In the genomic region with DNA sequence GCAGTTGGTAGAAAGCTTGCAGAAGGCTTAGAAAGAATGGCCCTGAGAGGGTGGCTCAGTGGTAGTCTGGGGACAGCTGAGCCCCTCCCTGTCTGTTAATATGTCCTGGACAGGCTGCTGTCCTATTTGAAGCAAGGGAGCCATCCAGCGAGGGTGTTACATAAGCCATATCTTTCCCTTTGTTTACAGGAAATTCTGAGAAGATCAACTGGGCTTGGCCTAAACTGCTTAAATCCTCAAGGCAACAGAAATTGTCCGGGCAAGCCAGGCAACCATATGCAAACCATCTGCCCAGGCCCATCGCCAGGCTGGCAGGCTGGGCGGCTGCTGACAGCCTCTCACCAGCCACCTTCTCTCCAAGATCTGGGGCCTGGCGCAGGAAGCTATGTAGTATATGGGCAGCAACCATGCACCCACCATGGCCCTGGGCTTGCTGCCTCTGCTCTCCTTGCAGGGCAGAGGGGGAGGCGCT, we compare ENCODE assay signal across 9 mouse cellular contexts. TPM values are rescaled to one million over a fixed set of nuclear protein-coding genes. Genes with fewer than 3 reads are reported as not detected.
DNase-seq lines count a peak whose midpoint lies in the region; ATAC-seq lines count a peak whose summit lies in the region.
"Had no signal": no experiment of that assay in that cellular context is flagged by ENCODE, and none has a peak within 500 bp of the region (broad histone marks: within the 10 kb centered on the region; RNA-seq: fewer than 3 reads in every experiment).

No protein-coding gene starts in this region.

- no peak for DNase-seq in hindbrain, embryonic 10.5 days (ENCODE audit: low spot score)
- DNase-seq in heart, postnatal 4 days: peak; percentile 70
- DNase-seq in right cerebral cortex, adult 18-20 months: peak; percentile 63
- DNase-seq in liver, embryonic 11.5 days (ENCODE audit: low spot score): no peak
- DNase-seq in natural killer cell, adult 2 months (ENCODE audit: low spot score in 2 of 2): no peak

- H3K27ac ChIP-seq in hindbrain, embryonic 16.5 days (ENCODE audit: low read depth, low read length): peak overlapping the region; percentile 29; the same call in 1 of the 2 replicates
- no peak overlapping the region for H3K27ac ChIP-seq in hindbrain, embryonic 10.5 days
- H3K27ac ChIP-seq in forebrain, embryonic 16.5 days (ENCODE audit: low read length): peak overlapping the region; percentile 74
- no peak overlapping the region for H3K27ac ChIP-seq in liver, embryonic 11.5 days (ENCODE audit: low read depth, low read length)
- H3K27ac ChIP-seq in neural tube, embryonic 15.5 days (replicated peaks): no peak overlapping the region
- H3K27ac ChIP-seq: neural tube, embryonic 13.5 days had no signal

- H3K36me3 ChIP-seq in hindbrain, embryonic 16.5 days (ENCODE audit: control insufficient read depth, insufficient read depth, low read length): no peaks in the 10 kb centered on the region
- no peaks in the 10 kb centered on the region for H3K36me3 ChIP-seq in hindbrain, embryonic 10.5 days
- H3K36me3 ChIP-seq in forebrain, embryonic 16.5 days (ENCODE audit: control insufficient read depth, insufficient read depth): no peaks in the 10 kb centered on the region
- no peaks in the 10 kb centered on the region for H3K36me3 ChIP-seq in liver, embryonic 11.5 days (ENCODE audit: control insufficient read depth, insufficient read depth, low read length)
- H3K36me3 ChIP-seq in neural tube, embryonic 15.5 days: no peaks in the 10 kb centered on the region
- H3K36me3 ChIP-seq: neural tube, embryonic 13.5 days had no signal

- no peak overlapping the region for H3K4me2 ChIP-seq in hindbrain, embryonic 16.5 days (ENCODE audit: low read length)
- H3K4me2 ChIP-seq in forebrain, embryonic 16.5 days (ENCODE audit: low read length): no peak overlapping the region
- no peak overlapping the region for H3K4me2 ChIP-seq in liver, embryonic 11.5 days
- H3K4me2 ChIP-seq in neural tube, embryonic 15.5 days: no peak overlapping the region
- H3K4me2 ChIP-seq: neural tube, embryonic 13.5 days had no signal

- peak; percentile 60 for ATAC-seq in hindbrain, embryonic 16.5 days
- peak; percentile 85 for ATAC-seq in forebrain, embryonic 16.5 days
- ATAC-seq in liver, embryonic 11.5 days (replicated peaks; ENCODE audit: low FRiP score): no peak
- ATAC-seq in neural tube, embryonic 15.5 days (ENCODE audit: low FRiP score): no peak

- no peaks in the 10 kb centered on the region for H3K4me1 ChIP-seq in hindbrain, embryonic 16.5 days (ENCODE audit: control insufficient read depth, insufficient read depth, low read depth, low read length)
- no peaks in the 10 kb centered on the region; the same call in 1 of the 2 replicates for H3K4me1 ChIP-seq in hindbrain, embryonic 10.5 days (replicated peaks)
- H3K4me1 ChIP-seq in forebrain, embryonic 16.5 days (replicated peaks; ENCODE audit: control insufficient read depth, insufficient read depth, low read length): peaks cover 10% of the 10 kb centered on the region; the same call in 1 of the 2 replicates
- peaks cover 2% of the 10 kb centered on the region; the same call in 1 of the 2 replicates for H3K4me1 ChIP-seq in liver, embryonic 11.5 days (replicated peaks; ENCODE audit: control insufficient read depth, insufficient read depth, low read length)
- no peaks in the 10 kb centered on the region for H3K4me1 ChIP-seq in neural tube, embryonic 15.5 days

- no peak overlapping the region for H3K4me3 ChIP-seq in hindbrain, embryonic 16.5 days (ENCODE audit: low read length)
- no peak overlapping the region for H3K4me3 ChIP-seq in hindbrain, embryonic 10.5 days
- no peak overlapping the region for H3K4me3 ChIP-seq in forebrain, embryonic 16.5 days (replicated peaks; ENCODE audit: low read length)
- no peak overlapping the region for H3K4me3 ChIP-seq in liver, embryonic 11.5 days (ENCODE audit: low read depth, low read length)
- no peak overlapping the region for H3K4me3 ChIP-seq in neural tube, embryonic 15.5 days (replicated peaks)
- H3K4me3 ChIP-seq: neural tube, embryonic 13.5 days had no signal

- WGBS in hindbrain, embryonic 16.5 days: 72% methylated on average over 6 of the region's 6 CpGs
- WGBS in hindbrain, embryonic 10.5 days: 93% methylated on average over 6 of the region's 6 CpGs
- WGBS in forebrain, embryonic 16.5 days: 59% methylated on average over 6 of the region's 6 CpGs
- 84% methylated on average over 6 of the region's 6 CpGs for WGBS in liver, embryonic 11.5 days
- WGBS in neural tube, embryonic 15.5 days: 86% methylated on average over 6 of the region's 6 CpGs

- no peaks in the 10 kb centered on the region for H3K9me3 ChIP-seq in hindbrain, embryonic 16.5 days (ENCODE audit: control insufficient read depth, low read length)
- H3K9me3 ChIP-seq in hindbrain, embryonic 10.5 days: no peaks in the 10 kb centered on the region
- no peaks in the 10 kb centered on the region for H3K9me3 ChIP-seq in forebrain, embryonic 16.5 days (ENCODE audit: control insufficient read depth, low read length)
- no peaks in the 10 kb centered on the region for H3K9me3 ChIP-seq in liver, embryonic 11.5 days (ENCODE audit: control insufficient read depth, low read length)
- H3K9me3 ChIP-seq in neural tube, embryonic 15.5 days (replicated peaks): no peaks in the 10 kb centered on the region
- H3K9me3 ChIP-seq: neural tube, embryonic 13.5 days had no signal

- no peaks in the 10 kb centered on the region for H3K27me3 ChIP-seq in hindbrain, embryonic 16.5 days (replicated peaks; ENCODE audit: control insufficient read depth, insufficient read depth, low read length)
- no peaks in the 10 kb centered on the region for H3K27me3 ChIP-seq in hindbrain, embryonic 10.5 days (ENCODE audit: insufficient read depth, poor library complexity, severe bottlenecking)
- H3K27me3 ChIP-seq in forebrain, embryonic 16.5 days (replicated peaks; ENCODE audit: control insufficient read depth, insufficient read depth, low read length): no peaks in the 10 kb centered on the region
- H3K27me3 ChIP-seq in liver, embryonic 11.5 days (replicated peaks; ENCODE audit: control insufficient read depth, insufficient read depth, low read length): no peaks in the 10 kb centered on the region
- H3K27me3 ChIP-seq in neural tube, embryonic 15.5 days (replicated peaks): no peaks in the 10 kb centered on the region
- H3K27me3 ChIP-seq: neural tube, embryonic 13.5 days had no signal

- H3K9ac ChIP-seq in hindbrain, embryonic 16.5 days (ENCODE audit: low read depth, low read length): no peak overlapping the region
- H3K9ac ChIP-seq in forebrain, embryonic 16.5 days (replicated peaks; ENCODE audit: low read depth, low read length): no peak overlapping the region
- no peak overlapping the region for H3K9ac ChIP-seq in liver, embryonic 11.5 days (ENCODE audit: low read depth, low read length)
- no peak overlapping the region for H3K9ac ChIP-seq in neural tube, embryonic 15.5 days (replicated peaks)
- H3K9ac ChIP-seq: neural tube, embryonic 13.5 days had no signal

RNA-seq across cellular contexts. Expression of a gene that starts 18.6 kb away (rescaled TPM):
- polyA plus RNA-seq in hindbrain, embryonic 16.5 days (2015; fragmentation: Nextera tagmentation; extraction: Ambion mirVana): 0.40 and 0.41 TPM in 2 replicates
- not detected in 2 replicates for polyA plus RNA-seq in hindbrain, embryonic 10.5 days (2016; fragmentation: Nextera tagmentation; extraction: Ambion mirVana)
- 0.14 and 0.15 TPM in 2 replicates for polyA plus RNA-seq in forebrain, embryonic 16.5 days (2015; fragmentation: Nextera tagmentation; extraction: Ambion mirVana)
- under 1 TPM; 0.29 to 0.31 TPM for total RNA-seq in heart, postnatal 4 days (2021)
- polyA plus RNA-seq in liver, embryonic 11.5 days (2014; fragmentation: Nextera tagmentation; extraction: Ambion mirVana): not detected in 2 replicates
- 0.43 and 0.46 TPM in 2 replicates for polyA plus RNA-seq in neural tube, embryonic 15.5 days (2015; fragmentation: Nextera tagmentation; extraction: Ambion mirVana)
- polyA plus RNA-seq: neural tube, embryonic 13.5 days had no signal

RNA-seq across cellular contexts. Expression of a gene that starts 41.3 kb away (rescaled TPM):
- 35.8 TPM in 2 replicates for polyA plus RNA-seq in hindbrain, embryonic 16.5 days (2015; fragmentation: Nextera tagmentation; extraction: Ambion mirVana)
- polyA plus RNA-seq in hindbrain, embryonic 10.5 days (2016; fragmentation: Nextera tagmentation; extraction: Ambion mirVana): 22.6 and 23.6 TPM in 2 replicates
- polyA plus RNA-seq in forebrain, embryonic 16.5 days (2015; fragmentation: Nextera tagmentation; extraction: Ambion mirVana): 29.5 and 29.8 TPM in 2 replicates
- total RNA-seq in heart, postnatal 4 days (2021): 10 to 100 TPM; 43.4 to 43.6 TPM
- polyA plus RNA-seq in liver, embryonic 11.5 days (2014; fragmentation: Nextera tagmentation; extraction: Ambion mirVana): 23.8 and 28.3 TPM in 2 replicates
- polyA plus RNA-seq in neural tube, embryonic 15.5 days (2015; fragmentation: Nextera tagmentation; extraction: Ambion mirVana): 28.5 and 32.1 TPM in 2 replicates

RNA-seq across cellular contexts. Expression of a gene that starts 51.1 kb away (rescaled TPM):
- polyA plus RNA-seq in hindbrain, embryonic 16.5 days (2015; fragmentation: Nextera tagmentation; extraction: Ambion mirVana): 341 and 401 TPM in 2 replicates
- 206 and 255 TPM in 2 replicates for polyA plus RNA-seq in hindbrain, embryonic 10.5 days (2016; fragmentation: Nextera tagmentation; extraction: Ambion mirVana)
- polyA plus RNA-seq in forebrain, embryonic 16.5 days (2015; fragmentation: Nextera tagmentation; extraction: Ambion mirVana): 479 and 501 TPM in 2 replicates
- total RNA-seq in heart, postnatal 4 days (2021): 10 to 100 TPM; 65.6 to 69.4 TPM
- polyA plus RNA-seq in liver, embryonic 11.5 days (2014; fragmentation: Nextera tagmentation; extraction: Ambion mirVana): 60.1 and 69.7 TPM in 2 replicates
- polyA plus RNA-seq in neural tube, embryonic 15.5 days (2015; fragmentation: Nextera tagmentation; extraction: Ambion mirVana): 310 and 358 TPM in 2 replicates

Comparison
In these comparisons a context has a peak if more than half of its experiments do, and no peak if none do; other contexts are left out.
1. H3K27ac ChIP-seq: peak in hindbrain, embryonic 16.5 days (single experiment) and forebrain, embryonic 16.5 days (single experiment); none in hindbrain, embryonic 10.5 days (single experiment), liver, embryonic 11.5 days (single experiment) and neural tube, embryonic 15.5 days (single experiment).
2. ATAC-seq: peak in hindbrain, embryonic 16.5 days (single experiment) and forebrain, embryonic 16.5 days (single experiment); none in liver, embryonic 11.5 days (single experiment) and neural tube, embryonic 15.5 days (single experiment).
3. DNase-seq: peak in heart, postnatal 4 days (single experiment) and right cerebral cortex, adult 18-20 months (single experiment); none in hindbrain, embryonic 10.5 days (single experiment), liver, embryonic 11.5 days (single experiment) and natural killer cell, adult 2 months (0 of 2).